Mouse (Mus musculus) naive thymus-derived CD4-positive, alpha-beta T cell, adult 2 months (primary cell): ENCODE results near the gene Gnl3l.

Source experiments
- DNase-seq: peaks from one replicate; pipeline ENCODE4 v3.0.0-alpha.2; 2011; ENCODE audit warnings: low read depth

Gene Gnl3l

DNA sequence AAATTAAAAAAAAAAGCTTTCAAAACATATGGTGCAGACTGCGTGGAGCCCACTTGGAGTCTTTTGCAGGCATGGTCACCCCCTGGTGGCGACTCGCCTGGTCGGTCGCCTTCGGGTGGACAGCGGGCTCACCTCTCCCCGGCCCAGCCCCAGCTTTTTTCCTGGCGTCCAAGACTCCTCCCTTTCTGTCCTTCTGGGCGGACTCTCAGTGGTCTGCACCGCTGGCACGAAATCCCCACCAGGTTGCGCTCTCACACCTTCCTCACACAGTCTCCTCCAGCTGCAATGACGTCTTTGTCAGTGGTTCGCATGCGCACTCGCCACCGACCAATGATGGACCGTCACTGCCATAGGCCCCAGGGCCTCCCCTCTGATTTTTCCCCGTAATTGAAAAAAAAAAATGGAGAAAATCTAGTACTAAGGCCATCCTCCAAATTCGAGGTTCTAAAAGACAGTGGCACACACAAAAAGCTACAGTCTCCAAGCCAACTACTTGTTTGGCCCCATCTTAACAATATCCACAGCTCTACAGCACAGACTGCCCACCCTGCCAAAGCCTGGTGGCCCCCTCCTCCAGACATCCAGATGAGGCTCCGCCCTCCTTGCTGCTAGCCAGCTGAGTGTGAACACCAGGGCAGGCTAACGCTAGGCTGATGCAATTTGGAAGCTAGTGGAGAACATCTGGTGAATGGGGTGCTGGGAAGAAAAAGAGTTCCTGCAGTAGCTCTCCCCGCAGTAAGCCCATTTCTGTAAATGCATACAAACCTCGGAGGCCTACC is 60.4 kb downstream of the Gnl3l start:
- peak; percentile 23 for DNase-seq

- no peak for DNase-seq
Observed at GRCm38 (mm10) chrX:150956016-150956415, 61.1 kb downstream of the Gnl3l start.

DNA sequence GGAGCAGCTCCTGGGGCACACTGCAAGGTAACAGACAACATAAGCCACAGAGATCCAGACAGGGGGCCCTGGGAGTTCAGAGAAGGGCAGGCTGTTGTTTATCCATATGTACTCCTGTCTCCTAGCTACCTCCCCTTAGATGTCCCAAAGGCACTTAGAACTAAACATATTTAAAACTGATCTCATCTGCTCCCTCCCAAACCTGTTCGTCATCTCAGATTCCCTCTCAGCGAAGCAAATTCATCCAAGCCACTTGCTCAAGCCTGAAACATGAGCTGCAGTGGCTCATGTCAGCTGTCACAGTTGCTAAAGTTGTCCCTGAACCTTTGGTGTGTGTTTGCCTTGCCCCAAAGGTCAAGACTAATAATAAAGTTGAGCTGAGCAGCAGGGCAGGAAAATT is 61.7 kb downstream of the Gnl3l start:
- DNase-seq = no peak

DNA sequence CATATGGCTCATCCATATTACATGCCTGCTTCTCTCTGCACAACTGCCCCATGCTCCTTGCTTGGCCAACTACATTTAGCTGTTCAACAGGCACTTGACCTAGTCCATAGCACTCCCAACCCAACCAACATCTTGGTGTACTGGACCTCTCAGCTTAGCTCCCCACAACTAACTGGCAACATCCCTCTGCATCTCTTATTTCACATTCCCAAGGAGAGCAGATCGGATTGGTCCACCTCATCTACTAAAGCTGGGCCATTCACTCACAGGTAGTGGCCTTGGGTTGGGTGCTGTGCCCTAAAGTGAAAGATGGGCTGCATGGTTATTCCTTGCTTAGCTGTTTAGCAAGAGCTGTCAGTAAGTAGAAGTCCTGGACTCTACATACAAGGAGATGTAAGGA is 62.4 kb downstream of the Gnl3l start:
- no peak for DNase-seq
